Mouse (Mus musculus): Measurements from ENCODE around the gene Ubqln2. TPM values are rescaled to one million over a fixed set of nuclear protein-coding genes. Genes with fewer than 3 reads are reported as not detected.

Gene Ubqln2
- total RNA-seq (2017): 9.7 and 18.1 TPM in 2 replicates

- peak; percentile 91 for ATAC-seq (replicated peaks; ENCODE audit: low read depth, poor library complexity, severe bottlenecking)
These were observed at the start of gene Ubqln2 for GRCm38 (mm10) chrX:153497688-153498516. TSS of gene Ubqln2 (plus strand) at chrX:153498227.

DNA sequence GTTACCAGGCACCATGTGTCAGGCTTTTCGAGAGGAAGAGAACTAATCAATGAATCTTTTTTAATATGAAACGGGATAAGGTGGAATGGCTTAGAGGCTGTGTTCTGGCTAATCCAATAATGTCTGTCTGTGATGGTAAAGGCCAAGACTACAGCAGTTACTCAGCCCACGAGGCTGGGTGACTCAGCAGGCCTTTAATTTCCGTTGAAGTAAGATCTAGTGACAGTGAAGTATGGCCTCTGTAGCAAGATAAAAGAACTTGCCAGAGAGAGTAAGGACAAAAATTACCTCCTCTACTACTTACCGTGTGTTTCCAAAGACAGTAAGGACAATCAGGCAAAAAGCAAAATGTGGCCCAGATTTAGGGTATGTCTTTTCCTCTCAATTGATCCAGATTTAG is 46.1 kb upstream of the Ubqln2 start:
- peak; percentile 56; the same call in 1 of the 2 replicates for ATAC-seq (replicated peaks; ENCODE audit: low read depth, poor library complexity, severe bottlenecking)

DNA sequence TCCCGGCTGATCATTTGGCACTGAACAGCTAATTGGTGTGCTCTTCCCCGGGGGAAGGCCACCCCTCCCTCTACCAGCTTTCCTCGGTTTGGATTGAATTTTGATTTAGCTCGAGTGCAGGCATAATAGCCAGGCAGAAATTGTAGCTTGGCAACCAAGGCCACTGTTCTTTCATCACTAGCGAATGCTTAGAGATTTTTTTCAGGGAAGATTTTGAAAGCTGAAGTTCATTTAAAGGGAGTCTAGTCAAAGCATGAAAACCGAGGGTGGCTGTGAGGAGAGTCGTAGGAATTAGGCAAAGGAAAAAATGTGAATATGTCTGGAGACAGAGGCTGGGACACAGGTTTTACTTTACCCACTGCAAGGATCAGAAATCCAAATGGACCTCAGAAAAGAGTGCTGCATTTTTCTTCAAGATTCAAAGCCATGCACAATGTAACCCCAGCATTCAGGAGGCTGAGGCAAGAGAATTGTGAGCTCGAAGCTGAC is 21.2 kb upstream of the Ubqln2 start:
- no peak for ATAC-seq (replicated peaks; ENCODE audit: low read depth, poor library complexity, severe bottlenecking)

GRCm38 (mm10) chrX:153492326-153492725 is 5.7 kb upstream of the Ubqln2 start:
- ATAC-seq (replicated peaks; ENCODE audit: low read depth, poor library complexity, severe bottlenecking): no peak

- ATAC-seq (replicated peaks; ENCODE audit: low read depth, poor library complexity, severe bottlenecking): no peak
These were observed 752 bp downstream of the Ubqln2 start for GRCm38 (mm10) chrX:153498665-153499293.

DNA sequence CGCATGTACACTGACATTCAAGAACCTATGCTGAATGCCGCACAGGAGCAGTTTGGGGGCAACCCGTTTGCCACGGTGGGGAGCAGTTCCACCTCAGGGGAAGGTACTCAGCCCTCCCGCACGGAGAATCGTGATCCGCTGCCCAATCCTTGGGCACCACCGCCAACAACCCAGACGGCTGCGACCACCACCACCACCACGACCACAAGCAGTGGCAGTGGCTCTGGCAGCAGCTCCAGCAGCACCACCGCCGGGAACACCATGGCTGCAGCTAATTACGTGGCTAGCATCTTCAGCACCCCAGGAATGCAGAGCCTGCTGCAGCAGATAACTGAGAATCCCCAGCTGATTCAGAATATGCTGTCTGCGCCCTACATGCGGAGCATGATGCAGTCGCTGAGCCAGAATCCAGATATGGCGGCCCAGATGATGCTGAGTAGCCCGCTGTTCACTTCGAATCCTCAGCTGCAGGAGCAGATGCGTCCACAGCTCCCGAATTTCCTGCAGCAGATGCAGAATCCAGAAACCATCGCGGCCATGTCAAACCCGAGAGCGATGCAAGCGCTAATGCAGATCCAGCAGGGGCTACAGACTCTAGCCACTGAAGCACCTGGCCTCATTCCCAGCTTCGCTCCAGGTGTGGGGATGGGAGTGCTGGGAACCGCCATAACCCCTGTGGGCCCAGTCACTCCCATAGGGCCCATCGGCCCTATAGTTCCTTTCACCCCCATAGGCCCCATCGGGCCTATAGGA is 1.4 kb downstream of the Ubqln2 start:
- no peak for ATAC-seq (replicated peaks; ENCODE audit: low read depth, poor library complexity, severe bottlenecking)

GRCm38 (mm10) chrX:153500047-153500345 is 2.0 kb downstream of the Ubqln2 start:
- ATAC-seq (replicated peaks; ENCODE audit: low read depth, poor library complexity, severe bottlenecking): no peak

GRCm38 (mm10) chrX:153505954-153506353 is 7.9 kb downstream of the Ubqln2 start:
- peak; percentile 74 for ATAC-seq (replicated peaks; ENCODE audit: low read depth, poor library complexity, severe bottlenecking)

DNA sequence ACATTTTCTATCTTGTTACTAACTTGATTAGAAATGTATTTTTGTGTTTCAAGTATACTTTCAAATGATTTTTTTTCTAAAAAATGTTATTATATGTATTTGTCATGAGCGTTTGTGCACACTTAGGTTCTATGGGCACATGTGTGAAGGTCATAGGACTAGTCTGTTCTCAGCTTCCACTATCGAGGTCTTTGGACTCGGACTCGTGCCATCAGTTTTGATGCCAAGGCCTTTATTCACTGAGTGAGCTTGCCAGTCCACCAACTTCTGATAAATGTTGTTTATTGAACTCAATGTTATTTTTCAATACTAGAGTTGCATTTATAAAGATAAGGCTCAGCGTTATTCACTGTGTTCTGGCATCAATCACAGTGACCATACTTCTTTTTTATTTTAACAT is 17.5 kb downstream of the Ubqln2 start:
- ATAC-seq (replicated peaks; ENCODE audit: low read depth, poor library complexity, severe bottlenecking): no peak

DNA sequence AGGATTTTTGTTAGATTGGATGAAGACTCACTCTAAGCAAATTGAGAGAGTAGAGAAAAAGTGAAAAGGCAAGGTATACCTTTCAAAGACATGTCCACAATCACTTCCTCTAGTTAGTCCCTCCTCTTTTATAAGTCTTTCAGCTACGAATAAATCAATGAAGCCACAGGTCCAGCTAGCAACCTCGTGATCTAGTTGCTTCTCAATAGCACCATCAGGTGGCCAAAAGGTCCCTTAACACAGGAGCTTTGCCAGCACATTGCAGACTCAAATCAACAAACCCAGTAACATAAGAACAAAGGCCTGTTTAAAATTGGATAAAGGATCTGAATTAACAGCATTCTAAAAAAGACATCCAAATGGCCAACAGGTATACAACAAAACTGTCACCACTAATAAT is 30.4 kb downstream of the Ubqln2 start:
- ATAC-seq (replicated peaks; ENCODE audit: low read depth, poor library complexity, severe bottlenecking): 0 out of 2 replicates have a peak, but pooled peaks have one; percentile 47

Other genes with a start within 250 kb of the Ubqln2 start
- gene Cypt3, start 60.4 kb downstream of the Ubqln2 start, total RNA-seq (2017): not detected in 2 replicates
- gene Kctd12b, start 198.2 kb downstream of the Ubqln2 start, total RNA-seq (2017): 0.39 and 3.8 TPM in 2 replicates
- gene Nbdy, start 225.4 kb downstream of the Ubqln2 start, total RNA-seq (2017): 37.0 and 81.3 TPM in 2 replicates

All from common myeloid progenitor, adult 5-6 weeks (primary cell).